Mouse (Mus musculus): ENCODE results near the gene Als2cr12. TPM values are rescaled to one million over a fixed set of nuclear protein-coding genes. Genes with fewer than 3 reads are reported as not detected.
"Not testable (repeated sequence)": the region's sequence is repeated elsewhere in the genome, so short reads cannot be mapped to it uniquely, and the experiment has no call there.

Gene Als2cr12
- polyA plus RNA-seq, 1 experiment from 2014 or later = not detected

DNA sequence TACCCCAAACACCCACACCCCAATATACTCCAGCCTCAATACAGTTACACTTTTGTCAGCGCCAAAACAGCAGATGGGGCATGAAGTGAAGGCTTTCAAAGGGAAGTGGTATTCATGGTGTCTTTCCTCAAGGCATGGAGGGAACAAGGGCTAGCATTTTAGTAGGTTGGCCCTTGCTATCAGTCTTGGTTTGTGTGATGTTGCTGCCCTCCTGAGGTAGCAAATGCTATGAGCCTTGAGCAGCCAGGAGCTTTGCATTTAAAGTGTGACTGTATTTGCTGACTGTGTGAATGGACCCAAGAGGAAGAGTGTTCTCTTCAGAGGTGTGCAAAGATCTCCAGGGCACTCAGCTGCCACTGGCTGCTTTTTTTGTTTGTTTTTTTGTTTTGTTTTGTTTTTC, 1.8 kb upstream of the Als2cr12 start:
- not testable (repeated sequence) for H3K4me3 ChIP-seq (ENCODE audit: control insufficient read depth in 1 of 2, insufficient read depth in 1 of 2, low read depth in 1 of 2, low read length in 2 of 2); H3K4me2 ChIP-seq (ENCODE audit: low read length); H3K36me3 ChIP-seq (ENCODE audit: control insufficient read depth, insufficient read depth, low read length); H3K27ac ChIP-seq (replicated peaks in 1 of 2; ENCODE audit: control insufficient read depth in 1 of 2, insufficient read depth in 1 of 2, low read depth in 2 of 2, low read length in 2 of 2); H3K9ac ChIP-seq (ENCODE audit: low read length); ATAC-seq (ENCODE audit: insufficient number of reproducible peaks, insufficient read depth, low FRiP score, low read depth); H3K9me3 ChIP-seq (ENCODE audit: control insufficient read depth, low read length); H3K4me1 ChIP-seq (ENCODE audit: control insufficient read depth in 2 of 2, insufficient read depth in 2 of 2, low read length in 2 of 2); H3K27me3 ChIP-seq (ENCODE audit: control insufficient read depth, insufficient read depth, low read length)
- 65% methylated on average over 1 of the region's 1 CpGs for WGBS

DNA sequence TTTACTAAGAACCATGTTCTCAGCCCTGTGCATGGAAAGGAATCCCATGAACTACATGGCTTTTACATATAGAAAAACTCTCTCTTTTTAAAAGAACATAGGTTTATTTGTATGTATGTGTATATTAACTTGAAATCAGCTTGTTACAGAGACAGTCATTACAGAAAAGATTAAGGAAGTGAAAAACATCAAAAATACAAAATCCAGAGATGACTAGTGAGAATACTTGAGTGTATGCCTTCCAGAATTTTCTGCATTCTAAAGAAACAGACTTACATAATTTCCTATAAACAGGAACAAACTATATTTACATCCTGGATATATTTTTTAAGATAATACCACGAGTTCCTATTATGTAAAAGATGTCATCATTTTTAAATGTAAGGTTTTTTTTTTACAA, 2.1 kb downstream of the Als2cr12 start:
- Histone ChIP-seq H3K4me3 (ENCODE audit: control insufficient read depth in 1 of 2, insufficient read depth in 1 of 2, low read depth in 1 of 2, low read length in 2 of 2) (no peak overlapping the region), H3K4me2 (ENCODE audit: low read length) (no peak overlapping the region), H3K27ac (replicated peaks in 1 of 2; ENCODE audit: control insufficient read depth in 1 of 2, insufficient read depth in 1 of 2, low read depth in 2 of 2, low read length in 2 of 2) (no peak overlapping the region), H3K9ac (ENCODE audit: low read length) (no peak overlapping the region), H3K27me3 (ENCODE audit: control insufficient read depth, insufficient read depth, low read length) (no peaks in the 10 kb centered on the region), H3K4me1 (ENCODE audit: control insufficient read depth in 2 of 2, insufficient read depth in 2 of 2, low read length in 2 of 2) (no peaks in the 10 kb centered on the region), H3K9me3 (ENCODE audit: control insufficient read depth, low read length) (no peaks in the 10 kb centered on the region), H3K36me3 (ENCODE audit: control insufficient read depth, insufficient read depth, low read length) (no peaks in the 10 kb centered on the region)
- 71% methylated on average over 1 of the region's 1 CpGs for WGBS
- no peak for ATAC-seq (ENCODE audit: insufficient number of reproducible peaks, insufficient read depth, low FRiP score, low read depth)

DNA sequence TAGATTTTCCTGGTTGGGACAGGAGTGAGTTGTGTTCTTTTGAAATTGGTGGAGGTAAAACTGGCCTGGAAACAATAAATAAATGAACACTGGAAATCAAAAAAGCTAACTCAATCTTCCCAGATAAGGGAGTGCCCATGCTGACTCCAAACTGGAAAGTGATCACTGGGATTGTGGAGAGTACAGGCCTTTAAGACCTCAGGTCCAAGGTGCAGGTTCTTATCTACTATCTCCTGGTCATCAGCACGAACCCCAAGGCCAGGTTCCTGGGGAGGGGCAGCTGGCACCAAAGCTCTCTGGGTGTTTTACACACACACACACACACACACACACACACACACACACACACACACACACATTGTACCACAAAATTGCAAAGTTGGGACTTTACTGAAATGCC, 4.1 kb downstream of the Als2cr12 start:
- H3K27me3 ChIP-seq (ENCODE audit: control insufficient read depth, insufficient read depth, low read length); H3K4me3 ChIP-seq (ENCODE audit: control insufficient read depth in 1 of 2, insufficient read depth in 1 of 2, low read depth in 1 of 2, low read length in 2 of 2); H3K9ac ChIP-seq (ENCODE audit: low read length); H3K27ac ChIP-seq (replicated peaks in 1 of 2; ENCODE audit: control insufficient read depth in 1 of 2, insufficient read depth in 1 of 2, low read depth in 2 of 2, low read length in 2 of 2); H3K9me3 ChIP-seq (ENCODE audit: control insufficient read depth, low read length); H3K4me2 ChIP-seq (ENCODE audit: low read length); H3K36me3 ChIP-seq (ENCODE audit: control insufficient read depth, insufficient read depth, low read length); H3K4me1 ChIP-seq (ENCODE audit: control insufficient read depth in 2 of 2, insufficient read depth in 2 of 2, low read length in 2 of 2); ATAC-seq (ENCODE audit: insufficient number of reproducible peaks, insufficient read depth, low FRiP score, low read depth): not testable (repeated sequence)
- WGBS = 33% methylated on average over 1 of the region's 1 CpGs

DNA sequence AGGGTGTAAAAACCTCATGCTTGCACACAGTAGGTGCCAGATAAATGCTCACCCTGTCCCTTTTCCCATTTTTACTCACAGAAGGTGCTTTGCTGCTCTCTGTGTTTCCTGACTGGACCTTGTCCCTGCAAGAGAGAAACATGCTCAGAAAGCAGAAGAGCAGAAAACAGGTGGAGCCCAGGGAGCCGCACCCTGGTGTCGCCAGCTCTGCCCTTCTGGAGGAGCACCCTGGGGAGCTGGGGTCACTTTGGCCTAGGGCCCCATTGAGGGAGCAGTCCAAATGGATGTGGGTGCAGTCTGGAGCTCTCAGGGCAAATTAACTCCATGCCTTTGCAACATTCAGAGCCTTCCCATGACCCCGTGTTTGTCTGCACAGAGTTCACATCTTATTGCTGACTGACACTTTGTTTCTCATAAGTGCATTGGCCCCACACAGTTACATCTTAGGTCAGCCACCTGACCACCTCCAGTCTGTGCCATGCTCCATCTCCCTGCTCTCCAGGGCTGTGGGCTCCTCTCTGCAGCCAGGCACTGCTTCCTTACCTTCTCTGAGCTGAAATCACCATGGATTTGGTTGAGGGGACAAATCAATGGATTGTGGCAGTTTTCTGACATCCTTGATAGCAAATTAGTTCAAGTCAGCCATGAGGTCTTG, 4.8 kb downstream of the Als2cr12 start:
- H3K9me3 ChIP-seq (ENCODE audit: control insufficient read depth, low read length); H3K9ac ChIP-seq (ENCODE audit: low read length); H3K36me3 ChIP-seq (ENCODE audit: control insufficient read depth, insufficient read depth, low read length); H3K27ac ChIP-seq (replicated peaks in 1 of 2; ENCODE audit: control insufficient read depth in 1 of 2, insufficient read depth in 1 of 2, low read depth in 2 of 2, low read length in 2 of 2); H3K4me3 ChIP-seq (ENCODE audit: control insufficient read depth in 1 of 2, insufficient read depth in 1 of 2, low read depth in 1 of 2, low read length in 2 of 2); H3K4me2 ChIP-seq (ENCODE audit: low read length); ATAC-seq (ENCODE audit: insufficient number of reproducible peaks, insufficient read depth, low FRiP score, low read depth); H3K27me3 ChIP-seq (ENCODE audit: control insufficient read depth, insufficient read depth, low read length); H3K4me1 ChIP-seq (ENCODE audit: control insufficient read depth in 2 of 2, insufficient read depth in 2 of 2, low read length in 2 of 2): not testable (repeated sequence)
- 58% methylated on average over 2 of the region's 3 CpGs for WGBS

DNA sequence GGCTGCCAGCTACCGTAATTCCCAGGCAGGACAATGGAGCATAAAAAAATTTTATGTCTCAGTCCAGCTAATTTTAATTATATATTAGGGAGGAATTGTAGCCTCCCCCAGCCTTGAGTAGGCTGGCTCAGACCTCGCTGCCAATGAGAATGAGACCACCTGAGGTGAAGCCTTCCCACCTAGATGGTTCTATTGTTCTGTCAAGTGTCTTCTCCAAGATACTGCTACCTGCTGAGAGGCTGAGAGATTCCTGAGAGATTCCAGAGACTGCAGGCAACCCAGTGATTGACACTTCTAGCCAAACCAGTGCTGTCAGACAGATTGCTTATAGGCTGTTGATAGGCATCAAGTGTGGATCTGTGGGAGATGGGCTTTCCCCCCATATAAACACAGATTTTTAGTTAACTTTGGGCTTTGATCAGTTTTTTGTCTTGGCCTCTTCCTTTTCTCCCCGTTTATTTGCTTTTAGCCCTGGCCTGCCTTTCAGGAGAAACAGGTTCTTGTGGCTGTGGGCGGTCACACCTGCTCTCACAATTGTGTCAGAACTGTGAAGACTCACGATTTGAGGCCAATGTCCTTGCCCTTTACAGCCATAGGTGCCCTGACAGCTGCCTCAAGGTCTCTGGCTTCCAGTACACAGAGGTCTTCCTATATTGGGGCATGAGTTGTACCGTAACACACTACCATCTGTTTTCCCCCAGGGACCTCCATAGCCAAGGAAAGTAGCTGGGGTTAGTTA, 5.6 kb downstream of the Als2cr12 start:
- H3K4me3 ChIP-seq (ENCODE audit: control insufficient read depth in 1 of 2, insufficient read depth in 1 of 2, low read depth in 1 of 2, low read length in 2 of 2) = no peak overlapping the region
- H3K27ac ChIP-seq (replicated peaks in 1 of 2; ENCODE audit: control insufficient read depth in 1 of 2, insufficient read depth in 1 of 2, low read depth in 2 of 2, low read length in 2 of 2) = no peak overlapping the region
- H3K9ac ChIP-seq (ENCODE audit: low read length) = no peak overlapping the region
- no peak for ATAC-seq (ENCODE audit: insufficient number of reproducible peaks, insufficient read depth, low FRiP score, low read depth)
- no peaks in the 10 kb centered on the region for H3K36me3 ChIP-seq (ENCODE audit: control insufficient read depth, insufficient read depth, low read length)
- H3K4me1 ChIP-seq (ENCODE audit: control insufficient read depth in 2 of 2, insufficient read depth in 2 of 2, low read length in 2 of 2) = no peaks in the 10 kb centered on the region
- no peaks in the 10 kb centered on the region for H3K27me3 ChIP-seq (ENCODE audit: control insufficient read depth, insufficient read depth, low read length)
- H3K4me2 ChIP-seq (ENCODE audit: low read length) = no peak overlapping the region
- WGBS = 56% methylated on average over 6 of the region's 6 CpGs
- H3K9me3 ChIP-seq (ENCODE audit: control insufficient read depth, low read length) = no peaks in the 10 kb centered on the region

DNA sequence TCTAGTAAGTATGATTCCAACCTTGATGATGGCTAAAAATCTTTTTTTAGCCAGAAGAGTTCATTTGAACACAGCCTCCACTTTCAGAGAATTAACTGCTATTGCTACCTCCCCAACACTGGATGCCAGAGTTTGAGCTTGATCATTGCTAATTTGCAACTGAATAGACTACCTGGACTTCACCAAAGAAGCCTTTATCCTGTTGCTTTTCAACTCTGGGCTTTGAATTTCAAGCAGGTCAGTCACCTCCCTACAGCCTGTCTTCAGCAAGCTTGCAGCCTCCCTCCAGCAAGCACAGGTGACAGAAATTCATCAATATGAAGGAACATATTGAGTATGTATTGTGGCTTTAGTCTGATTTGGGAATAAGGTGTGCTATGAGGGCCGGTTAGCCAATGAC, 6.4 kb downstream of the Als2cr12 start:
- no peaks in the 10 kb centered on the region for H3K4me1 ChIP-seq (ENCODE audit: control insufficient read depth in 2 of 2, insufficient read depth in 2 of 2, low read length in 2 of 2)
- H3K4me3 ChIP-seq (ENCODE audit: control insufficient read depth in 1 of 2, insufficient read depth in 1 of 2, low read depth in 1 of 2, low read length in 2 of 2) = no peak overlapping the region
- no peak for ATAC-seq (ENCODE audit: insufficient number of reproducible peaks, insufficient read depth, low FRiP score, low read depth)
- 76% methylated on average over 1 of the region's 1 CpGs for WGBS
- no peak overlapping the region for H3K9ac ChIP-seq (ENCODE audit: low read length)
- no peaks in the 10 kb centered on the region for H3K9me3 ChIP-seq (ENCODE audit: control insufficient read depth, low read length)
- no peaks in the 10 kb centered on the region for H3K36me3 ChIP-seq (ENCODE audit: control insufficient read depth, insufficient read depth, low read length)
- H3K27me3 ChIP-seq (ENCODE audit: control insufficient read depth, insufficient read depth, low read length) = no peaks in the 10 kb centered on the region
- no peak overlapping the region for H3K4me2 ChIP-seq (ENCODE audit: low read length)
- no peak overlapping the region for H3K27ac ChIP-seq (replicated peaks in 1 of 2; ENCODE audit: control insufficient read depth in 1 of 2, insufficient read depth in 1 of 2, low read depth in 2 of 2, low read length in 2 of 2)

DNA sequence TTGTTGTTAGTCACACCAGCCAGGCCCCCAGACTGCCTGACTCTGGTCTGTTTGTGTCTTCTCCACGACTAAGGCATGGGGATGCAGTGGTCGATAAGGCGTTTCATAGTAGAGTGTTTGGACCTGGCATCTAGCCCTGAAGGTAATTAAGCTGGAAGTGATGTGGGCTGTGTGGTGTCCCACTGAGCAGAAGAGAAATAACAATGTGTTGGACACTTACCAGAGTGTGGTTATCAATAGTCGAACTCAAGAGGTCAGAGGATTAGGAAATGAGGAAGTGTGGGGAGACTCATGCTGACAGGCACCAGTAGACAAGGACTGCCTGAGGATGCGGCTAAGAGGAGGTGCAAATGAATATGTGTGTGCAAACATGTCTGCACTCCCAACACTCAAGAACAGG, 17.4 kb downstream of the Als2cr12 start:
- WGBS = 33% methylated on average over 5 of the region's 5 CpGs
- H3K36me3 ChIP-seq (ENCODE audit: control insufficient read depth, insufficient read depth, low read length); H3K4me1 ChIP-seq (ENCODE audit: control insufficient read depth in 2 of 2, insufficient read depth in 2 of 2, low read length in 2 of 2); H3K4me3 ChIP-seq (ENCODE audit: control insufficient read depth in 1 of 2, insufficient read depth in 1 of 2, low read depth in 1 of 2, low read length in 2 of 2); H3K4me2 ChIP-seq (ENCODE audit: low read length); H3K9me3 ChIP-seq (ENCODE audit: control insufficient read depth, low read length); H3K27ac ChIP-seq (replicated peaks in 1 of 2; ENCODE audit: control insufficient read depth in 1 of 2, insufficient read depth in 1 of 2, low read depth in 2 of 2, low read length in 2 of 2); H3K9ac ChIP-seq (ENCODE audit: low read length); H3K27me3 ChIP-seq (ENCODE audit: control insufficient read depth, insufficient read depth, low read length): not testable (repeated sequence)
- ATAC-seq (ENCODE audit: insufficient number of reproducible peaks, insufficient read depth, low FRiP score, low read depth) = peak; percentile 31; the same call in 1 of the 2 replicates

DNA sequence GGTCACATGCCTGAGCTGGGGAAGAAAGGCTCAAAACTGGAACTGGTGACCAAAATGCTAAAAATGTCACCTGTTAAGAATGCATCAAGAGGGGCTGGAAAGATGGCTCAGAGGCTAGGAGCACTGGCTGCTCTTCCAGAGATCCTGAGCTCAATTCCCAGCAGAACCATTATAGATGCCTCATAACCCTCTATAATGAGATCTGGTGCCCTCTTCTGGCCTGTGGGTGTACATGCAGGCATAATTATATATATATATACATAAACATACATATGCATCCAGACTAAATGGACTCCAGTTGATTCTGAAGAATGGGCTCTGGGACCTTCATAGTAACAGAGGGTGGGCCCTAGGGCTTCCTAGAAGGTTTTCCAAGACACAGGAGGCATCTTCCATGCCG, 18.2 kb downstream of the Als2cr12 start:
- H3K9me3 ChIP-seq (ENCODE audit: control insufficient read depth, low read length) = no peaks in the 10 kb centered on the region
- no peaks in the 10 kb centered on the region for H3K4me1 ChIP-seq (ENCODE audit: control insufficient read depth in 2 of 2, insufficient read depth in 2 of 2, low read length in 2 of 2)
- H3K9ac ChIP-seq (ENCODE audit: low read length) = no peak overlapping the region
- no peak overlapping the region for H3K4me3 ChIP-seq (ENCODE audit: control insufficient read depth in 1 of 2, insufficient read depth in 1 of 2, low read depth in 1 of 2, low read length in 2 of 2)
- no peak overlapping the region for H3K4me2 ChIP-seq (ENCODE audit: low read length)
- no peaks in the 10 kb centered on the region for H3K36me3 ChIP-seq (ENCODE audit: control insufficient read depth, insufficient read depth, low read length)
- H3K27ac ChIP-seq (replicated peaks in 1 of 2; ENCODE audit: control insufficient read depth in 1 of 2, insufficient read depth in 1 of 2, low read depth in 2 of 2, low read length in 2 of 2) = no peak overlapping the region
- 92% methylated on average over 1 of the region's 1 CpGs for WGBS
- no peaks in the 10 kb centered on the region for H3K27me3 ChIP-seq (ENCODE audit: control insufficient read depth, insufficient read depth, low read length)
- no peak for ATAC-seq (ENCODE audit: insufficient number of reproducible peaks, insufficient read depth, low FRiP score, low read depth)
